Mouse (Mus musculus) CD4-positive naive resting alpha-beta T cell, adult 57 days (primary cell): Measurements from ENCODE around the gene Nlrc5. TPM values are rescaled to one million over a fixed set of nuclear protein-coding genes. Genes with fewer than 3 reads are reported as not detected.

Experiments
- total RNA-seq: library from RNA; stranded (reverse); gene quantifications from one replicate; pipeline ENCODE4 v1.2.4, GENCODE M21; 2023

The Nlrc5 gene
- total RNA-seq, result 353 TPM

GRCm38 (mm10) chr8:94433981-94434466 is at the start of gene Nlrc5:
Nlrc5 (plus strand) TSS chr8:94434356.

GRCm38 (mm10) chr8:94386214-94387026 is 47.7 kb upstream of the Nlrc5 start, which contains the start of gene Herpud1:
Herpud1 (plus strand) TSS chr8:94386438.

GRCm38 (mm10) chr8:94532873-94533671 is 98.9 kb downstream of the Nlrc5 start, which contains the start of gene Cpne2:
Cpne2 (plus strand) TSS chr8:94532990.

Other genes with a start within 250 kb of the Nlrc5 start
- 27.0 TPM for gene Nup93, start 219.8 kb upstream of the Nlrc5 start, total RNA-seq
- 0.30 TPM for gene Slc12a3, start 105.2 kb upstream of the Nlrc5 start, total RNA-seq
- gene Herpud1, start 47.9 kb upstream of the Nlrc5 start, total RNA-seq, result 187 TPM
- gene Cpne2, start 98.6 kb downstream of the Nlrc5 start, total RNA-seq, result 2.6 TPM
- gene Rspry1, start 167.6 kb downstream of the Nlrc5 start, total RNA-seq, result 39.8 TPM
- gene Fam192a, start 167.6 kb downstream of the Nlrc5 start, total RNA-seq, result 35.0 TPM
- gene Arl2bp, start 232.2 kb downstream of the Nlrc5 start, total RNA-seq, result 125 TPM